Mouse (Mus musculus) ES-Bruce4 (cell line): ENCODE data around the gene Pou2f3. TPM values are rescaled to one million over a fixed set of nuclear protein-coding genes. Genes with fewer than 3 reads are reported as not detected.

Experiments
- H3K27ac ChIP-seq: 2 replicates; pipeline ENCODE4 v1.5.1; 2012; ENCODE audit warnings: low read length, inconsistent platforms; ENCODE audit not compliant: insufficient read depth
- H3K27me3 ChIP-seq: 2 replicates; pipeline ENCODE4 v1.6.1; 2012; ENCODE audit warnings: mild to moderate bottlenecking, low read length, inconsistent platforms; ENCODE audit not compliant: control insufficient read depth, poor library complexity, insufficient read depth, severe bottlenecking
- H3K36me3 ChIP-seq: 2 replicates; pipeline ENCODE4 v1.6.1; 2012; ENCODE audit warnings: inconsistent platforms, mild to moderate bottlenecking, low read length, moderate library complexity; ENCODE audit not compliant: control insufficient read depth, poor library complexity, insufficient read depth, severe bottlenecking
- H3K4me1 ChIP-seq: one replicate; pipeline ENCODE4 v1.8.1; 2011; ENCODE audit warnings: low read length; ENCODE audit not compliant: control insufficient read depth, insufficient read depth
- H3K4me3 ChIP-seq: 2 replicates; pipeline ENCODE4 v1.5.1; 2011; ENCODE audit warnings: low read depth, mild to moderate bottlenecking, low read length
- H3K9ac ChIP-seq: 2 replicates; pipeline ENCODE4 v1.6.1; 2012; ENCODE audit warnings: low read depth, mild to moderate bottlenecking, inconsistent platforms; ENCODE audit not compliant: poor library complexity, severe bottlenecking
- H3K9me3 ChIP-seq: replicated peaks from 2 replicates; pipeline ENCODE4 v1.6.1; 2012; ENCODE audit warnings: mild to moderate bottlenecking, low read length, inconsistent platforms; ENCODE audit not compliant: control insufficient read depth, poor library complexity, insufficient read depth, severe bottlenecking
- CTCF ChIP-seq: IDR thresholded peaks from one replicate; pipeline ENCODE4 v1.8.1; 2011; ENCODE audit warnings: low read depth, low read length
- EP300 ChIP-seq: IDR thresholded peaks from 2 replicates; pipeline ENCODE4 v1.6.1; 2011; ENCODE audit warnings: low read depth, low read length; ENCODE audit not compliant: insufficient read depth
- POLR2A ChIP-seq: IDR thresholded peaks from one replicate; pipeline ENCODE4 v1.8.1; 2011; ENCODE audit warnings: low read length; ENCODE audit not compliant: insufficient read depth
- polyA plus RNA-seq: library from polyadenylated mRNA; stranded (reverse); fragments of >200 nt; gene quantifications from 2 replicates; pipeline ENCODE4 v1.2.4, GENCODE M21; 2011; ENCODE audit warnings: low read depth; ENCODE audit not compliant: missing spikeins, insufficient read depth, insufficient read length

The Pou2f3 gene
- polyA plus RNA-seq, 1 experiment, result 2.4 TPM

- peaks cover 8% of the 10 kb centered on the region; the same call in 1 of the 2 replicates for H3K27me3 ChIP-seq
- H3K36me3 ChIP-seq, result no peaks in the 10 kb centered on the region
- no peak overlapping the region for H3K27ac ChIP-seq
- no peaks in the 10 kb centered on the region for H3K9me3 ChIP-seq
- H3K4me1 ChIP-seq, result no peaks in the 10 kb centered on the region
- TF ChIP-seq EP300 (no peak), CTCF (no peak), POLR2A (no peak)
- peak overlapping the region; percentile 47 for H3K4me3 ChIP-seq
- peak overlapping the region; percentile 44 for H3K9ac ChIP-seq
These were observed 28.7 kb upstream of the Pou2f3 start for GRCm38 (mm10) chr9:43238631-43239545.

- H3K27ac ChIP-seq, result no peak overlapping the region
- peaks cover 8% of the 10 kb centered on the region; the same call in 1 of the 2 replicates for H3K27me3 ChIP-seq
- no peaks in the 10 kb centered on the region for H3K36me3 ChIP-seq
- no peak overlapping the region for H3K4me3 ChIP-seq
- TF ChIP-seq POLR2A (no peak), CTCF (no peak), EP300 (no peak)
- H3K9me3 ChIP-seq, result no peaks in the 10 kb centered on the region
- no peak overlapping the region for H3K9ac ChIP-seq
- no peaks in the 10 kb centered on the region for H3K4me1 ChIP-seq
These were observed 28.0 kb upstream of the Pou2f3 start for GRCm38 (mm10) chr9:43238167-43238566.

GRCm38 (mm10) chr9:43237111-43237775 is 27.1 kb upstream of the Pou2f3 start:
- Histone ChIP-seq H3K36me3 (no peaks in the 10 kb centered on the region), H3K27me3 (peaks cover 8% of the 10 kb centered on the region; the same call in 1 of the 2 replicates), H3K4me3 (no peak overlapping the region), H3K9me3 (no peaks in the 10 kb centered on the region), H3K4me1 (no peaks in the 10 kb centered on the region), H3K9ac (no peak overlapping the region), H3K27ac (no peak overlapping the region)
- TF ChIP-seq EP300, result no peak
- TF ChIP-seq CTCF, result no peak
- TF ChIP-seq POLR2A, result no peak

- Histone ChIP-seq H3K4me3 (no peak overlapping the region), H3K9me3 (no peaks in the 10 kb centered on the region), H3K27me3 (peaks cover 8% of the 10 kb centered on the region; the same call in 1 of the 2 replicates), H3K27ac (no peak overlapping the region), H3K36me3 (no peaks in the 10 kb centered on the region), H3K9ac (no peak overlapping the region), H3K4me1 (no peaks in the 10 kb centered on the region)
- no peak for TF ChIP-seq POLR2A
- no peak for TF ChIP-seq CTCF
- no peak for TF ChIP-seq EP300
These were observed 26.4 kb upstream of the Pou2f3 start for GRCm38 (mm10) chr9:43236576-43236975.

GRCm38 (mm10) chr9:43236106-43236505 is 25.9 kb upstream of the Pou2f3 start:
- Histone ChIP-seq H3K4me1 (no peaks in the 10 kb centered on the region), H3K9me3 (no peaks in the 10 kb centered on the region), H3K36me3 (no peaks in the 10 kb centered on the region), H3K9ac (no peak overlapping the region), H3K27me3 (peaks cover 8% of the 10 kb centered on the region; the same call in 1 of the 2 replicates), H3K27ac (no peak overlapping the region), H3K4me3 (no peak overlapping the region)
- TF ChIP-seq EP300 (no peak), POLR2A (no peak), CTCF (no peak)

GRCm38 (mm10) chr9:43235336-43235735 is 25.2 kb upstream of the Pou2f3 start:
- H3K27me3 ChIP-seq, result peaks cover 8% of the 10 kb centered on the region; the same call in 1 of the 2 replicates
- TF ChIP-seq CTCF (no peak), EP300 (no peak), POLR2A (no peak)
- no peak overlapping the region for H3K9ac ChIP-seq
- H3K27ac ChIP-seq, result no peak overlapping the region
- H3K4me1 ChIP-seq, result no peaks in the 10 kb centered on the region
- no peak overlapping the region for H3K4me3 ChIP-seq
- H3K9me3 ChIP-seq, result no peaks in the 10 kb centered on the region
- no peaks in the 10 kb centered on the region for H3K36me3 ChIP-seq
